Mouse (Mus musculus) embryonic facial prominence, embryonic 12.5 days (tissue): Measurements from ENCODE around the gene Wdr62. TPM values are rescaled to one million over a fixed set of nuclear protein-coding genes. Genes with fewer than 3 reads are reported as not detected.

ENCODE experiments used
- ATAC-seq: fragments of 200-750 bp; cut with Nextera tagmentation; 2 replicates; pipeline ENCODE4 v1.8.0; 2017; ENCODE audit not compliant: insufficient number of reproducible peaks, insufficient read depth, low FRiP score, low TSS enrichment
- H3K27ac ChIP-seq: fragments of 300-500 bp; sonication (generic); 2 replicates; pipeline ENCODE4 v1.5.1; 2016; ENCODE audit warnings: mild to moderate bottlenecking
- H3K27me3 ChIP-seq: fragments of 300-500 bp; sonication (generic); 2 replicates; pipeline ENCODE4 v1.6.1; 2016; ENCODE audit warnings: mild to moderate bottlenecking, moderate library complexity
- H3K36me3 ChIP-seq: fragments of 300-500 bp; sonication (generic); 2 replicates; pipeline ENCODE4 v1.6.1; 2016; ENCODE audit warnings: mild to moderate bottlenecking
- H3K4me1 ChIP-seq: fragments of 300-500 bp; sonication (generic); 2 replicates; pipeline ENCODE4 v1.6.1; 2016
- H3K4me2 ChIP-seq: fragments of 300-500 bp; sonication (generic); replicated peaks from 2 replicates; pipeline ENCODE4 v1.6.1; 2016; ENCODE audit warnings: mild to moderate bottlenecking, moderate library complexity
- H3K4me3 ChIP-seq: fragments of 300-500 bp; sonication (generic); 2 replicates; pipeline ENCODE4 v1.5.1; 2016; ENCODE audit warnings: mild to moderate bottlenecking
- H3K9ac ChIP-seq: fragments of 300-500 bp; sonication (generic); 2 replicates; pipeline ENCODE4 v1.6.1; 2016; ENCODE audit warnings: mild to moderate bottlenecking, moderate library complexity
- H3K9me3 ChIP-seq: fragments of 300-500 bp; sonication (generic); 2 replicates; pipeline ENCODE4 v1.6.1; 2016; ENCODE audit warnings: mild to moderate bottlenecking, moderate library complexity
- WGBS: fragments of 180-500 bp; shearing (Covaris S2); methylation state at CpG from one replicate; pipeline ENCODE4 v1.1.7; 2016; 5-methylcytosine and 5-hydroxymethylcytosine counted together
- polyA plus RNA-seq: library from polyadenylated mRNA; unstranded; fragments of >200 nt; fragmentation: Nextera tagmentation; extraction: Ambion mirVana; gene quantifications from 2 replicates; pipeline ENCODE4 v1.2.1, GENCODE M21; 2016

The Wdr62 gene
- polyA plus RNA-seq, 1 experiment from 2014 or later, result 9.9 TPM

DNA sequence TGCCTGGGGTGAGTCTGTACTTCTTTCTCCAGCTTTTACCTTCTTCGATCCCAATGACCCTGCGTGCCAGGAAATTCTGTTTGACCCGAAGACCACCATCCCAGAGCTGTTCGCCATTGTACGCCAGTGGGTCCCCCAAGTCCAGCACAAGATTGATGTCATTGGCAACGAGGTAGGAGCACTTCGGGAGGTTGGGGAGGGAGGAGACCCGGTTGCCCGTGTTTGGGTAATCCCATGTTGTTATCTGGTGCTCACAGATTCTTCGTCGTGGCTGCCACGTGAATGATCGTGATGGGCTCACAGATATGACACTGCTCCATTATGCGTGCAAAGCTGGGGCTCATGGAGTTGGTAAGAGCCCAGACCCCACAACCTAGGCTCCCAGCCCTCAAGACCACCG lies 16.6 kb upstream of the Wdr62 start:
- H3K9ac ChIP-seq, result no peak overlapping the region
- H3K27me3 ChIP-seq, result no peaks in the 10 kb centered on the region
- no peak overlapping the region for H3K27ac ChIP-seq
- peaks cover 11% of the 10 kb centered on the region for H3K4me1 ChIP-seq
- ATAC-seq, result no peak
- H3K36me3 ChIP-seq, result peaks cover 74% of the 10 kb centered on the region
- H3K4me2 ChIP-seq, result no peak overlapping the region
- H3K9me3 ChIP-seq, result no peaks in the 10 kb centered on the region
- H3K4me3 ChIP-seq, result no peak overlapping the region
- WGBS, result 92% methylated on average over 15 of the region's 15 CpGs

- ATAC-seq, result no peak
- H3K27me3 ChIP-seq, result no peaks in the 10 kb centered on the region
- peaks cover 61% of the 10 kb centered on the region for H3K36me3 ChIP-seq
- no peak overlapping the region for H3K4me2 ChIP-seq
- H3K27ac ChIP-seq, result no peak overlapping the region
- H3K4me1 ChIP-seq, result peaks cover 15% of the 10 kb centered on the region
- WGBS, result 65% methylated on average over 10 of the region's 10 CpGs
- no peaks in the 10 kb centered on the region for H3K9me3 ChIP-seq
- H3K4me3 ChIP-seq, result no peak overlapping the region
- H3K9ac ChIP-seq, result no peak overlapping the region
Observed at GRCm38 (mm10) chr7:30295103-30295502, 14.9 kb upstream of the Wdr62 start.

DNA sequence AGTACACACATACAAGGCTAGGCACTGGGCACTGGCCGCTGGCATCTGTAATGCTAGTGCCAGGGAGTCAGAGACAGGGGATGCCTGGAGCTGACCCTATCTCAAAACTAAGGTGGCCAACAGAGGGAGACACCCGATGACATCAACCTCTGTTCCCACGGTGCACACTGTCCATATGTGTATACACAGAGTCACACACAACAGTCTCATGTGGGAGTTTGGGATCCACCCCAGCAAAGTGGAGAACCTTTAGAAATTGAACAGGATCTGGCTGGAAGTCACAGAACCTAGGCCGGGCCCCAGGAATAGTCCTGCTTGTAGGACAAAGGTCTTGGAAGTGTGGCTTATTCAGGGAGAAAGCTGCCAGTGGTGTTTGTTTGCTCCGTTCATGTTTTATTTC lies 14.1 kb upstream of the Wdr62 start:
- Histone ChIP-seq H3K36me3 (peaks cover 53% of the 10 kb centered on the region), H3K9me3 (no peaks in the 10 kb centered on the region), H3K4me1 (peaks cover 20% of the 10 kb centered on the region), H3K27ac (no peak overlapping the region), H3K27me3 (0 out of 2 replicates have a peak, but pooled peaks cover 2% of the 10 kb centered on the region), H3K4me3 (no peak overlapping the region; the same call in 1 of the 2 replicates), H3K9ac (no peak overlapping the region), H3K4me2 (no peak overlapping the region)
- 92% methylated on average over 5 of the region's 5 CpGs for WGBS
- no peak for ATAC-seq

DNA sequence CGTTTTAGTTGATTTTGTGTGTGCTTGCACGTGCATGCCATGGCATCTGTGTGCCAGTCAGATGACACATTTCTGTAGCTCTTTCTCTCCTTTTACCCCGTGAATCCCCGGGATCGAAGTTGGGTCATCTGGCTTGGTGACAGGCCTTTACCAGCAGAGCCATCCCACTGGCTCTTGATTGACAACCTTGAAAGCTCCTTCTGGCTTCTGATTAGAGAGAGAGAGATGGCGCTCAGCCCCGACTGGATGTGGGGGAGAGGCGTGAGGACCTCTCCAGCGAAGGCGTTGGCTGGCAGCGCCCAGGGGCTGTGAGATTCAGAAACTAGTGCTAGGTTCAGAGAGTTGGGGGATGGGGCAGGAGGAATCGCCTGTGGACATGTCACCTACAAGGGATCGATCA lies 13.6 kb upstream of the Wdr62 start:
- H3K4me3 ChIP-seq, result no peak overlapping the region
- whole genome bisulfite sequencing, result 82% methylated on average over 13 of the region's 13 CpGs
- H3K9me3 ChIP-seq, result no peaks in the 10 kb centered on the region
- H3K4me2 ChIP-seq, result no peak overlapping the region
- no peak overlapping the region for H3K9ac ChIP-seq
- H3K27me3 ChIP-seq, result 0 out of 2 replicates have a peak, but pooled peaks cover 4% of the 10 kb centered on the region
- ATAC-seq, result no peak
- peaks cover 48% of the 10 kb centered on the region for H3K36me3 ChIP-seq
- no peak overlapping the region for H3K27ac ChIP-seq
- H3K4me1 ChIP-seq, result peaks cover 22% of the 10 kb centered on the region

DNA sequence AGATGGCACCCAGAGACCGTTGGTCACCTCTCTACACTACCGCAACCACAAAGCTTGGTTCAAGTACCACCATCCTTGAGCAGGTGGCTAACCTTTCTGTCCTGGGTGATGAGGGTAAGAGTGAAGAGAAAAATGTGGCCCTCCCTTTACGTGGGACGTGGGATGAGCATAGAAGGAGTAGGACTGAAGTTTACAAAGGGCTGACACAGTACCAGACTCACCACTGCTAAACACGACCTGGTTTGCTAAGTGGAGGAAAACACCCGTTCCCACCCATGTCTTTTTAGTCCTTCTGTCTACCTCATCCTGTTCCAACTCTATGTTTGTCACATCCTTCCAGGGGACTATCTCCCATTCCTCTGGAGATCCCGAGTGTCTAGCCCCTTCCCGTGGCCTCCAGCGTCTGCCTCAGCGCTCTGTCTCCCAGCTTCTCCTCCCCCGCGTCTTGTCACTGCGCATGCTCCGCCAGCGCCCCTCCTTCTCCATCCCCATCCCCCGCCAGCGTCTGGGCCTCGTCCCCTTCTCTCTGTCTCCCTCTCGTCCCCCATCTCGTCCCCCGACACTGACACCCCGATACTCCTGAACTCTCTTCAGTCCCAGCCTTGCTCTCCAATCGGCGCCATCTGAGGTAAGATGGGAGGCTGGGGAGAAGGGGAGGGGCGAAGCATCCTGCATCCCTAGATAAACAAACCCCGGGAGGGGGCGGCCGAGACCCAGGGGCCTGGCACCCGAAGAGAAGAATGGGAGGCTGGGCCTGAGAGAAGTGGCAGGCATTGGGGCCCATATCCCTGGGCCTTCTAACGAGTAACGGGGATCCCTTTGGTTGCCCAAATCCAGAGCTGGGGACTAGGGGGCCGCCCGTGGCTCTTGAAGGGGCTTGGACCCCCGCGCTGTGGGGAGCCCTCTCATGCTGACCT lies 11.3 kb upstream of the Wdr62 start, which contains the start of gene Clip3:
Clip3 (plus strand) TSS at position 514 of the 917 bp plus-strand sequence.
- WGBS, result 7% methylated on average over 35 of the region's 35 CpGs
- peak; percentile 57 for ATAC-seq
- peak within 1 kb of the TSS; percentile 73 for H3K27ac ChIP-seq

DNA sequence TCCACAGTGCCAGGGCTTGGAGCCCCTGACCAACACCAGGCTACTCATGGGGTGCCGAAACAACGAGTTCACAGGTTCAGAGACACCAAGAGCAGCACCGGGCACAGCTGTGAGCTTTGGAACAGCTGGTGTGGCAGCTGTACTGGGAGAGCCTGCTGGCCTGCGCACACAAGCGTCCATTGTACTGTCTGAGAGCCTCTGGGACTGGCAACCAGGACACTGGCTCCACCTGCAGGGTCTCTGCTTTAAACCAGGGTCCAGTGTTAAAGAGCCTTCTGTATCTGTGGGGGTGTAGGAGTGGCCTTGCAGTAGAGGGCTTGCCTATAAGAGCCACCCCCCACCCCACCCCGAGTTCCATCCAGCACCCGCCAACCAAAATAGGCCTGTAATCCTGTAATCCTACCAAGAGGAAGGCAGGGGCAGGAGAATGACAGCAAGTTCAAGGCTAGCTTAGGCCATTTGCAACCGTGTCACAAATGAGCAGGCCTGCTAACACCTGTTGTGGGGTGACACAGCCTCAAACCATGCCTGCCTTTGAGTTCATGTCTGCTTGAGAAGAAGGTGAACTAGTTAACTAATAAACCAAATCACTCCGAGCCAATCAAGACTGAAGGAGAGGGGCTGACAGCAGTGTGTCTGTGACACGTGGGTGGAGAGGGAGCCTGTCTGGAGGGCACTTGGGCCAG lies 9.6 kb upstream of the Wdr62 start:
- Histone ChIP-seq H3K4me2 (no peak overlapping the region), H3K36me3 (peaks cover 11% of the 10 kb centered on the region), H3K27ac (peak overlapping the region; percentile 60; the same call in 1 of the 2 replicates), H3K9ac (peak overlapping the region; percentile 24; the same call in 1 of the 2 replicates), H3K27me3 (0 out of 2 replicates have a peak, but pooled peaks cover 4% of the 10 kb centered on the region), H3K4me3 (no peak overlapping the region), H3K4me1 (peaks cover 22% of the 10 kb centered on the region), H3K9me3 (no peaks in the 10 kb centered on the region)
- 33% methylated on average over 10 of the region's 10 CpGs for WGBS
- peak; percentile 31; the same call in 1 of the 2 replicates for ATAC-seq

More for the DNA sequence above, 11.3 kb upstream of the Wdr62 start, which contains the start of gene Clip3:
- peaks cover 25% of the 10 kb centered on the region for H3K36me3 ChIP-seq
- peak within 1 kb of the TSS; percentile 96 for H3K9ac ChIP-seq
- no peaks in the 10 kb centered on the region for H3K9me3 ChIP-seq
- 0 out of 2 replicates have a peak, but pooled peaks cover 4% of the 10 kb centered on the region for H3K27me3 ChIP-seq
- peak within 1 kb of the TSS; percentile 93 for H3K4me2 ChIP-seq
- H3K4me3 ChIP-seq, result peak within 1 kb of the TSS; percentile 76
- H3K4me1 ChIP-seq, result peaks cover 22% of the 10 kb centered on the region

DNA sequence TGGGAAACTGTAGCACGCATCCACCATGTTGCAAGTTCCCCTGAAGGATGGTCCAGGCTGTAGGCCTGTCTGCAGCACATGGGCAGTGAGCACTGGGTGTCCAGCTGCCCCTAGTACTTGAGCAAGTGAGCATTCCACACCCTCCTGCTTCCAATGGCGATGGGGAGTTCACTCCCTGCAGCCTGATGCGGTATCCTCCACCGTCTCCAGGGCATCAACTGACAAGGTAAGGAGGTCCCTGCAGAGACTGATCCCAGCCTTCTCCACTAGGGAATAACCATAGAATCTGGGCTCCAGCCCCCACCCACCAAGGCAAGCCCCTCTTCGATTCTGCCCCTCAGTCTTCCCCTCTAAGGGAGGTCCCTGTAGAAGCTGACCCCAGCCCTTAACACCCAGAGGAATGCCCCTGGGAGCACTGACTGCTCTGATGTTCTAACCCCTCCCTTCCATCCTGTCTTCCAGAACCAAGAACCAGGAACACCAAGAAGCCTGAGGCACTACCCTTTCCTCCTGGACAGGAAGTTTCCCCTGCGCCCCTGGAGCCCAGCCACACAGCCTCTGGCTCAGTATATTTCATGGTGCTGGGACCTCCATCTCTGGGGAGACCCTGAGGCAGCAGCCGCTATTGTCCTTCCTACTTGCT lies 9.0 kb upstream of the Wdr62 start:
- Histone ChIP-seq H3K9me3 (no peaks in the 10 kb centered on the region), H3K9ac (no peak overlapping the region; the same call in 1 of the 2 replicates), H3K4me1 (peaks cover 22% of the 10 kb centered on the region), H3K27me3 (0 out of 2 replicates have a peak, but pooled peaks cover 4% of the 10 kb centered on the region), H3K4me3 (no peak overlapping the region), H3K27ac (peak overlapping the region; percentile 60; the same call in 1 of the 2 replicates), H3K36me3 (peaks cover 4% of the 10 kb centered on the region), H3K4me2 (no peak overlapping the region)
- WGBS, result 49% methylated on average over 7 of the region's 7 CpGs
- ATAC-seq, result no peak

DNA sequence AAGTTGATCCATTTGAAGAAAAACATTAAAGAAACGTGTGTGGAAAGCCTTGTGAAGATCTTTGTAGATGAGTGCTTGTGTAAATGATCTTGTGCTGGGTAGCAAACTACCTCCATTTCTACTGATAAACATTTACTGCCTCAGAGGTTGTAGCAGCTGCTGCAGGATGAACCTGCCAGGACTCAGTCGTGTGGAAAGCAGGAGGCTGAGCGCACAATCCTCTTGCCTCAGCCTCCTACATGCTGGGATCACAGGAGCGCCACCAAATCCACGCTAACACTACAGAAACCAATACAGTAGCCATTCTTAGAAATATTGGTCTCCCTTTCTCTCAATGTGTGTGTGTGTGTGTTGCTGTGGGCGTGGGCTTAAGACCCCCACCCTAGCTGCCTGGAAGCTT lies 7.8 kb upstream of the Wdr62 start:
- Histone ChIP-seq H3K4me3 (no peak overlapping the region), H3K36me3 (no peaks in the 10 kb centered on the region), H3K9ac (no peak overlapping the region), H3K4me1 (peaks cover 22% of the 10 kb centered on the region), H3K27ac (no peak overlapping the region), H3K4me2 (no peak overlapping the region), H3K9me3 (no peaks in the 10 kb centered on the region), H3K27me3 (0 out of 2 replicates have a peak, but pooled peaks cover 4% of the 10 kb centered on the region)
- WGBS, result 73% methylated on average over 6 of the region's 6 CpGs
- no peak for ATAC-seq

DNA sequence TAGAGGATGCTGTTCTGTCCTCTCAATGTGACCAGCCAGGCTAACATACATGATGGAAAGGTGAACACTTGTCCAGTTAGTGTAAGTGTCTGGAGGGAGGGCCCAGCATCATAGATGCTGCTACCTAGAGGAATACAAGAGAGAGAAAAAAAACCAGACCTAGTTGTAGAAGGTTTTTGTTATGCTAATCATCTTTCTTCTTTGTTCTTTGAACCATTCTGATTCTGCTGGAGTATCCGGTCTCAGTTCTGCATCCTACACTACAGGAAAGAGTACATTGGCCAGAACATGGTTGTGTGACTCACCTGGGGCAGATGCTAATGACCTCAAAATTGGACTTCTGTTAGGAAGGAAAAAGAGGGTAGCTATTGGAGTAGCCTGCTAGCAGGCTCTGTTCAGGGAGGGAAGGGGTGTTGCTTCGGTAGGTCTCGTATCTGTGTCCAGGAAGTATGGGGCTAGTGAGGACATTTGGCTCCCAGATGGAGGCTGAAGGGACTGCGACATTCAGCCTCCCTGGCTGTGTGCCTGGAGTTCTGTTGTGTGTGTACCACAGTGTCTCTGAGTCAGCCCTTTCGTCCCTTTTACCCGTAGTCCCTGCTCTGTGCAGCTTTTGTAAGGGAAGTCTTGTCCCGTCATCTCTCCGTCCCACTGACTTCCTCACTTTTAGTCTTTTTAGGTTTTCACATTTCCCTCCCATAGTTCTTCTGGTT lies 6.6 kb upstream of the Wdr62 start:
- no peak overlapping the region for H3K9ac ChIP-seq
- 59% methylated on average over 8 of the region's 8 CpGs for WGBS
- no peaks in the 10 kb centered on the region for H3K36me3 ChIP-seq
- no peak overlapping the region for H3K4me2 ChIP-seq
- H3K4me1 ChIP-seq, result peaks cover 11% of the 10 kb centered on the region; the same call in 1 of the 2 replicates
- 0 out of 2 replicates have a peak, but pooled peaks cover 4% of the 10 kb centered on the region for H3K27me3 ChIP-seq
- H3K9me3 ChIP-seq, result no peaks in the 10 kb centered on the region
- no peak for ATAC-seq
- H3K4me3 ChIP-seq, result no peak overlapping the region
- no peak overlapping the region for H3K27ac ChIP-seq

DNA sequence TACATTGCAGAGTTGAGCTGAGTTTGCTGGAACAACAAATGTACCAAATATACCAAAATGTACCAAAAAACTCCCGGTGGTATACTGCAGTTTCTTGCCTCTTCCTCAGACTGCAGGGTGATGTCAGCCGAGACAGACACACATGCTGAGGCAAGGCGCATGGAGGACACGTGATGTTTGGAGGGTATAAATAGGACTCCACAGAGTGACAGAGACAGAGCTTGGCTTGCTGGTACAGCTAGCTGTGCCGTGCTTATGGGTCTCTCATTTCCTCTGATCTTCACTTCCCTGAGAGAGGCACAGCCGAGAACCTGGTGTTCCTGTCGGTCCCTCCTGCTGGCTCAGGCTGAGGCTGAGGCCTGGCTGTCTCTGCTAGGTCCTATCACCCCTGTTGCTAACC lies 2.5 kb upstream of the Wdr62 start:
- H3K9me3 ChIP-seq, result no peaks in the 10 kb centered on the region
- ATAC-seq, result no peak
- H3K9ac ChIP-seq, result no peak overlapping the region
- H3K27ac ChIP-seq, result no peak overlapping the region
- no peak overlapping the region for H3K4me3 ChIP-seq
- peaks cover 6% of the 10 kb centered on the region; the same call in 1 of the 2 replicates for H3K4me1 ChIP-seq
- H3K27me3 ChIP-seq, result no peaks in the 10 kb centered on the region
- WGBS, result 78% methylated on average over 7 of the region's 7 CpGs
- H3K36me3 ChIP-seq, result no peaks in the 10 kb centered on the region
- no peak overlapping the region for H3K4me2 ChIP-seq

DNA sequence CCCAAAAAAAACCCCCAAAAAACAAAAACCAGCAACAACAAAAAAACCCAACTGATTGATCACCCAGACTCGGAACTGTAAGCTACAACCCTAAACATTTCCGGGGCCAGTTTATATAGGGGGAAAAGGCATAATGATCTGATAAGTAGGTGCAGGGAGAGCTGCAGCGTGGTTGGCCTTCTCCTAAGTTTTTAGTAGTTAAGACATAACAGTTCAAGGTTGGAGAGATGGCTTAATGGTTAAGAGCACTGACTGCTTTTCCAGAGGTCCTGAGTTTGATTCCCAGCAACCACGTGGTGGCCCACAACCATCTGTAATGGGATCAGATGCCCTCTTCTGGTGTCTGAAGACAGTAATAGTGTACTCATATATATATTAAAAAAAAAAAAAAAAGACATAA lies 1.3 kb upstream of the Wdr62 start:
- H3K36me3 ChIP-seq, result no peaks in the 10 kb centered on the region
- no peak overlapping the region for H3K4me3 ChIP-seq
- WGBS, result 79% methylated on average over 4 of the region's 4 CpGs
- no peak overlapping the region for H3K27ac ChIP-seq
- H3K9me3 ChIP-seq, result no peaks in the 10 kb centered on the region
- ATAC-seq, result no peak
- H3K9ac ChIP-seq, result no peak overlapping the region
- no peaks in the 10 kb centered on the region for H3K27me3 ChIP-seq
- H3K4me1 ChIP-seq, result peaks cover 6% of the 10 kb centered on the region; the same call in 1 of the 2 replicates
- peak overlapping the region; percentile 85; the same call in 1 of the 2 replicates for H3K4me2 ChIP-seq
